Mouse (Mus musculus) spleen, adult 2 months (tissue): ENCODE data around the gene Arl8a. TPM values are rescaled to one million over a fixed set of nuclear protein-coding genes. Genes with fewer than 3 reads are reported as not detected.

Source experiments
- DNase-seq, 2 experiments: peaks; one replicate each; pipeline versions ENCODE4 v3.0.0 to v3.0.0-alpha.2; 2012 to 2021; ENCODE audit warnings: low spot score in 2 of 2, low read depth in 1 of 2
- H3K27ac ChIP-seq: fragments of 200-500 bp; 2 replicates; pipeline ENCODE4 v1.5.1; 2012; ENCODE audit warnings: low read length, inconsistent platforms; ENCODE audit not compliant: insufficient read depth
- H3K27me3 ChIP-seq: fragments of 200-500 bp; 2 replicates; pipeline ENCODE4 v1.6.1; 2012; ENCODE audit warnings: mild to moderate bottlenecking, moderate library complexity, low read length, inconsistent platforms; ENCODE audit not compliant: control insufficient read depth, insufficient read depth
- H3K36me3 ChIP-seq: fragments of 200-500 bp; 2 replicates; pipeline ENCODE4 v1.6.1; 2012; ENCODE audit warnings: mild to moderate bottlenecking, low read length, inconsistent platforms; ENCODE audit not compliant: control insufficient read depth, insufficient read depth
- H3K4me1 ChIP-seq: fragments of 200-500 bp; 2 replicates; pipeline ENCODE4 v1.6.1; 2011; ENCODE audit warnings: inconsistent platforms; ENCODE audit not compliant: control insufficient read depth, insufficient read depth, insufficient read length
- H3K4me3 ChIP-seq: fragments of 200-500 bp; 2 replicates; pipeline ENCODE4 v1.5.1; 2011; ENCODE audit warnings: mild to moderate bottlenecking, inconsistent platforms; ENCODE audit not compliant: insufficient read depth, insufficient read length; ENCODE audit errors: extremely low read depth
- CTCF ChIP-seq: fragments of 200-500 bp; IDR thresholded peaks from 2 replicates; pipeline ENCODE4 v1.5.1; 2011; ENCODE audit warnings: mild to moderate bottlenecking, inconsistent platforms; ENCODE audit not compliant: insufficient read depth, insufficient read length, insufficient replicate concordance; ENCODE audit errors: extremely low read depth
- POLR2A ChIP-seq: fragments of 200-500 bp; IDR thresholded peaks from 2 replicates; pipeline ENCODE4 v1.6.1; 2011; ENCODE audit warnings: low read depth, low read length, inconsistent platforms
- WGBS: fragments of 180-500 bp; shearing (Covaris S2); methylation state at CpG from one replicate; pipeline ENCODE4 v1.1.7; 2018; 5-methylcytosine and 5-hydroxymethylcytosine counted together
- polyA plus RNA-seq: library from polyadenylated mRNA; depleted of rRNA; stranded (reverse); fragments of >200 nt; gene quantifications from 2 replicates; pipeline ENCODE4 v1.2.3, GENCODE M21; 2012

The Arl8a gene
- polyA plus RNA-seq, 1 experiment, result 39.9 TPM

- no peak for DNase-seq
- WGBS, result 97% methylated on average over 3 of the region's 3 CpGs
- no peak overlapping the region for H3K27ac ChIP-seq
These were observed 31.1 kb downstream of the Arl8a start for GRCm38 (mm10) chr1:135177724-135178123.

GRCm38 (mm10) chr1:135178863-135179262 is 32.2 kb downstream of the Arl8a start:
- H3K27ac ChIP-seq, result no peak overlapping the region
- 88% methylated on average over 7 of the region's 7 CpGs for WGBS
- no peak overlapping the region for H3K4me3 ChIP-seq
- H3K36me3 ChIP-seq, result no peaks in the 10 kb centered on the region
- no peaks in the 10 kb centered on the region for H3K27me3 ChIP-seq
- TF ChIP-seq CTCF, result no peak
- no peak for TF ChIP-seq POLR2A
- H3K4me1 ChIP-seq, result no peaks in the 10 kb centered on the region
- DNase-seq, result no peak

More at GRCm38 (mm10) chr1:135177724-135178123, 31.1 kb downstream of the Arl8a start:
- Histone ChIP-seq H3K4me3 (no peak overlapping the region), H3K27me3 (no peaks in the 10 kb centered on the region), H3K36me3 (no peaks in the 10 kb centered on the region), H3K4me1 (no peaks in the 10 kb centered on the region)
- TF ChIP-seq CTCF, result no peak
- TF ChIP-seq POLR2A, result no peak

- Histone ChIP-seq H3K36me3 (no peaks in the 10 kb centered on the region), H3K27ac (no peak overlapping the region), H3K4me3 (no peak overlapping the region), H3K4me1 (no peaks in the 10 kb centered on the region), H3K27me3 (no peaks in the 10 kb centered on the region)
- DNase-seq, result no peak
- TF ChIP-seq CTCF (no peak), POLR2A (no peak)
- 89% methylated on average over 10 of the region's 10 CpGs for WGBS
These were observed 34.2 kb downstream of the Arl8a start for GRCm38 (mm10) chr1:135180830-135181229.

GRCm38 (mm10) chr1:135181275-135181674 is 34.7 kb downstream of the Arl8a start:
- WGBS, result 82% methylated on average over 4 of the region's 4 CpGs
- TF ChIP-seq POLR2A, result no peak
- no peak for TF ChIP-seq CTCF
- DNase-seq, result no peak
- no peak overlapping the region for H3K27ac ChIP-seq
- H3K36me3 ChIP-seq, result no peaks in the 10 kb centered on the region
- no peaks in the 10 kb centered on the region for H3K4me1 ChIP-seq
- no peaks in the 10 kb centered on the region for H3K27me3 ChIP-seq
- no peak overlapping the region for H3K4me3 ChIP-seq

- TF ChIP-seq POLR2A (no peak), CTCF (no peak)
- Histone ChIP-seq H3K4me3 (no peak overlapping the region), H3K27ac (no peak overlapping the region), H3K27me3 (no peaks in the 10 kb centered on the region), H3K36me3 (no peaks in the 10 kb centered on the region), H3K4me1 (no peaks in the 10 kb centered on the region)
- DNase-seq, result no peak
- 86% methylated on average over 8 of the region's 8 CpGs for WGBS
These were observed 35.4 kb downstream of the Arl8a start for GRCm38 (mm10) chr1:135181880-135182623.

- Histone ChIP-seq H3K36me3 (no peaks in the 10 kb centered on the region), H3K4me1 (no peaks in the 10 kb centered on the region), H3K27me3 (no peaks in the 10 kb centered on the region), H3K4me3 (no peak overlapping the region), H3K27ac (no peak overlapping the region)
- TF ChIP-seq CTCF, result no peak
- no peak for TF ChIP-seq POLR2A
- 72% methylated on average over 3 of the region's 3 CpGs for WGBS
- no peak for DNase-seq
These were observed 36.4 kb downstream of the Arl8a start for GRCm38 (mm10) chr1:135182975-135183374.

- no peak overlapping the region for H3K27ac ChIP-seq
- TF ChIP-seq POLR2A (no peak), CTCF (no peak)
- no peaks in the 10 kb centered on the region for H3K36me3 ChIP-seq
- H3K27me3 ChIP-seq, result no peaks in the 10 kb centered on the region
- WGBS, result 88% methylated on average over 4 of the region's 4 CpGs
- no peak for DNase-seq
- no peak overlapping the region for H3K4me3 ChIP-seq
- no peaks in the 10 kb centered on the region for H3K4me1 ChIP-seq
These were observed 36.8 kb downstream of the Arl8a start for GRCm38 (mm10) chr1:135183448-135183847.
